Mouse (Mus musculus) kidney, adult 2 months (tissue): ENCODE measurements around the gene Trio.

ENCODE experiments used
- CTCF ChIP-seq: fragments of 200-500 bp; conservative IDR thresholded peaks from 2 replicates; pipeline ENCODE4 v1.5.1; 2011; ENCODE audit warnings: low read depth, mild to moderate bottlenecking, control low read depth, low read length, moderate library complexity, mixed read lengths; ENCODE audit not compliant: insufficient read depth, insufficient read length
- POLR2A ChIP-seq: fragments of 200-500 bp; IDR thresholded peaks from one replicate; pipeline ENCODE4 v1.6.1; 2011; ENCODE audit warnings: low read depth, low read length, control low read depth

DNA sequence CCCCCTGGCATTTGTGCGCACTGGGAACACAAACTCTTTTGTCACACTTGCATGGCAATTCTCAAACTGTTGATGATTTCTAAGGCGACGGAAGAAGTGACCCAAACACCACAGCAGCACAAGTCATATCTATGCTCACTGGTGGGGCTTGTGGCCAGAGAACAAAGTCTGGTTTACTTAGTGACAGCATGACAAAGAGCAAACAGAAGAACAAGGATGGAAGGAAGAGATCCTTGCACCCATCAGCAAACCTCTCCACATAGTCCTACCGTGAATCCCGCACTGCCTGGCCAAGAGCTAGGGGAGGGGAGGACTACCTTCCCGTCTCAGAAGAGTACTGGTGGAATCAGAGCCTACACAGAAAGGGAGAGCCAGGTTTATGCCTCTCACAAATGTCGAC lies 115.5 kb downstream of the Trio start:
- TF ChIP-seq CTCF (no peak), POLR2A (no peak)
